Mouse (Mus musculus) kidney, adult 8-10 months (tissue): ENCODE measurements around the gene Kynu.
A peak's percentile ranks its signal among the peaks of the same experiment; 100 is the strongest.

Experiments
- DNase-seq, 2 experiments: peaks; one replicate each; pipeline ENCODE4 v3.0.0; 2022

Gene Kynu

GRCm38 (mm10) chr2:43555062-43555888, at the start of gene Kynu:
TSS of gene Kynu (plus strand) at chr2:43555329.
- peak; percentile 24 to 52 for DNase-seq

GRCm38 (mm10) chr2:43506182-43506581, 48.9 kb upstream of the Kynu start:
- DNase-seq = no peak

GRCm38 (mm10) chr2:43513852-43514251, 41.3 kb upstream of the Kynu start:
- DNase-seq = peak; percentile 8 to 41

GRCm38 (mm10) chr2:43534417-43534816, 20.7 kb upstream of the Kynu start:
- no peak for DNase-seq

- DNase-seq = no peak
Measured at GRCm38 (mm10) chr2:43542615-43543014, 12.5 kb upstream of the Kynu start.

- no peak for DNase-seq
Measured at GRCm38 (mm10) chr2:43545665-43546064, 9.5 kb upstream of the Kynu start.

- no peak for DNase-seq
Measured at GRCm38 (mm10) chr2:43546448-43546847, 8.7 kb upstream of the Kynu start.

GRCm38 (mm10) chr2:43554216-43554615, 913 bp upstream of the Kynu start:
- DNase-seq = no peak

- peak; percentile 78 to 81 for DNase-seq
Measured at GRCm38 (mm10) chr2:43555889-43556285, 758 bp downstream of the Kynu start.

GRCm38 (mm10) chr2:43556985-43557384, 1.9 kb downstream of the Kynu start:
- DNase-seq = no peak

GRCm38 (mm10) chr2:43561209-43561608, 6.1 kb downstream of the Kynu start:
- no peak for DNase-seq

- no peak for DNase-seq
Measured at GRCm38 (mm10) chr2:43562779-43563178, 7.7 kb downstream of the Kynu start.

- no peak for DNase-seq
Measured at GRCm38 (mm10) chr2:43568406-43568805, 13.3 kb downstream of the Kynu start.

- DNase-seq = no peak
Measured at GRCm38 (mm10) chr2:43573526-43573925, 18.4 kb downstream of the Kynu start.

- DNase-seq = no peak
Measured at GRCm38 (mm10) chr2:43583243-43583812, 28.2 kb downstream of the Kynu start.

GRCm38 (mm10) chr2:43585508-43585907, 30.4 kb downstream of the Kynu start:
- DNase-seq = no peak

GRCm38 (mm10) chr2:43587832-43588231, 32.7 kb downstream of the Kynu start:
- no peak for DNase-seq

- no peak for DNase-seq
Measured at GRCm38 (mm10) chr2:43592001-43592704, 37.0 kb downstream of the Kynu start.

- DNase-seq = peak in 1 of 2 experiments; percentile 31
Measured at GRCm38 (mm10) chr2:43613571-43613970, 58.4 kb downstream of the Kynu start.

GRCm38 (mm10) chr2:43621140-43621539, 66.0 kb downstream of the Kynu start:
- no peak for DNase-seq

- DNase-seq = no peak
Measured at GRCm38 (mm10) chr2:43622844-43623243, 67.7 kb downstream of the Kynu start.

- DNase-seq = no peak
Measured at GRCm38 (mm10) chr2:43631786-43632185, 76.7 kb downstream of the Kynu start.

GRCm38 (mm10) chr2:43636498-43636897, 81.4 kb downstream of the Kynu start:
- DNase-seq = no peak

- no peak for DNase-seq
Measured at GRCm38 (mm10) chr2:43646962-43647361, 91.8 kb downstream of the Kynu start.
